Mouse (Mus musculus) kidney, postnatal 0 days (tissue): ENCODE measurements around the gene Dbndd2. TPM values are rescaled to one million over a fixed set of nuclear protein-coding genes. Genes with fewer than 3 reads are reported as not detected.
A peak's percentile ranks its signal among the peaks of the same experiment; 100 is the strongest.

Experiments
- ATAC-seq: fragments of 200-750 bp; cut with Nextera tagmentation; replicated peaks from 2 replicates; pipeline ENCODE4 v1.8.0; 2017; ENCODE audit warnings: low read depth, moderate number of reproducible peaks, moderate TSS enrichment, moderate library complexity; ENCODE audit not compliant: low FRiP score
- DNase-seq: peaks from one replicate; pipeline ENCODE4 v3.0.0-alpha.2; 2016; ENCODE audit warnings: low spot score
- H3K27ac ChIP-seq: fragments of 300-500 bp; sonication (generic); 2 replicates; pipeline ENCODE4 v1.5.1; 2014; ENCODE audit warnings: mild to moderate bottlenecking
- H3K27me3 ChIP-seq: fragments of 300-500 bp; sonication (generic); 2 replicates; pipeline ENCODE4 v1.6.1; 2014; ENCODE audit warnings: low read length, mixed read lengths; ENCODE audit not compliant: insufficient read depth
- H3K36me3 ChIP-seq: fragments of 300-500 bp; sonication (generic); 2 replicates; pipeline ENCODE4 v1.6.1; 2014; ENCODE audit warnings: low read length, mixed read lengths; ENCODE audit not compliant: insufficient read depth
- H3K4me1 ChIP-seq: fragments of 300-500 bp; sonication (generic); replicated peaks from 2 replicates; pipeline ENCODE4 v1.6.1; 2014; ENCODE audit warnings: antibody characterized with exemption, low read length, mixed read lengths; ENCODE audit not compliant: insufficient read depth
- H3K4me2 ChIP-seq: fragments of 300-500 bp; sonication (generic); 2 replicates; pipeline ENCODE4 v1.6.1; 2014; ENCODE audit warnings: mild to moderate bottlenecking, low read length, moderate library complexity, mixed read lengths
- H3K4me3 ChIP-seq: fragments of 300-500 bp; sonication (generic); replicated peaks from 2 replicates; pipeline ENCODE4 v1.5.1; 2014; ENCODE audit warnings: low read depth, low read length
- H3K9ac ChIP-seq: fragments of 300-500 bp; sonication (generic); 2 replicates; pipeline ENCODE4 v1.6.1; 2014; ENCODE audit warnings: low read depth, low read length
- H3K9me3 ChIP-seq: fragments of 300-500 bp; sonication (generic); replicated peaks from 2 replicates; pipeline ENCODE4 v1.6.1; 2016; ENCODE audit warnings: low read length, inconsistent platforms, mixed read lengths
- CTCF ChIP-seq: IDR thresholded peaks from 2 replicates; pipeline ENCODE4 v1.5.1; 2016; ENCODE audit warnings: antibody characterized with exemption, low read depth, mild to moderate bottlenecking, moderate library complexity
- WGBS: fragments of 180-500 bp; shearing (Covaris S2); extraction: QIAGEN DNeasy Blood & Tissue Kit; methylation state at CpG from one replicate; pipeline ENCODE4 v1.1.7; 2014; 5-methylcytosine and 5-hydroxymethylcytosine counted together
- polyA plus RNA-seq: library from polyadenylated mRNA; unstranded; fragments of >200 nt; fragmentation: Nextera tagmentation; extraction: Ambion mirVana; gene quantifications from 2 replicates; pipeline ENCODE4 v1.2.1, GENCODE M21; 2015

The Dbndd2 gene
- polyA plus RNA-seq, 1 experiment from 2014 or later, result 23.3 TPM

DNA sequence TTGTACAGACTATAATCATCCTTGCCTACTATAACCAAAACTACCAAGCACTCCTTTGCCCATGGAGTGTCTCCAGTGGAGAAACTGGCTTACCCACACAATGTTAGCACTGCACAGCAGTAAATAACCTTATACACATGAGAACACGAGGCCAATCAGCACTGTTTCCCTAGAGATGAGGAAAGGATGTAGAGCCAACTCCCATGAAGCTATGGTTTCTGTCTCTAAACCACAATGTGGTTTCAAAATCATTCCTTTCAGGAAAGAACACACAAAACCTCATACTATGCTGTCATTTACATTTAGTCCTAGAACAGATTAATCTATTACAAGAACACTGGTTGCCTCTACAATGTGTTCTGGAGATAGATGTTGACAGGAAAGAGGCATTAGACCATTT lies 10.4 kb downstream of the Dbndd2 start:
- no peaks in the 10 kb centered on the region for H3K9me3 ChIP-seq
- no peak overlapping the region for H3K4me3 ChIP-seq
- no peaks in the 10 kb centered on the region for H3K27me3 ChIP-seq
- no peak overlapping the region for H3K9ac ChIP-seq
- peaks cover 6% of the 10 kb centered on the region for H3K4me1 ChIP-seq
- ATAC-seq (no peak), DNase-seq (no peak)
- no peak overlapping the region for H3K27ac ChIP-seq
- peaks cover 15% of the 10 kb centered on the region; the same call in 1 of the 2 replicates for H3K36me3 ChIP-seq
- 62% methylated on average over 1 of the region's 1 CpGs for WGBS
- no peak for TF ChIP-seq CTCF
- H3K4me2 ChIP-seq, result peak overlapping the region; percentile 98; the same call in 1 of the 2 replicates

DNA sequence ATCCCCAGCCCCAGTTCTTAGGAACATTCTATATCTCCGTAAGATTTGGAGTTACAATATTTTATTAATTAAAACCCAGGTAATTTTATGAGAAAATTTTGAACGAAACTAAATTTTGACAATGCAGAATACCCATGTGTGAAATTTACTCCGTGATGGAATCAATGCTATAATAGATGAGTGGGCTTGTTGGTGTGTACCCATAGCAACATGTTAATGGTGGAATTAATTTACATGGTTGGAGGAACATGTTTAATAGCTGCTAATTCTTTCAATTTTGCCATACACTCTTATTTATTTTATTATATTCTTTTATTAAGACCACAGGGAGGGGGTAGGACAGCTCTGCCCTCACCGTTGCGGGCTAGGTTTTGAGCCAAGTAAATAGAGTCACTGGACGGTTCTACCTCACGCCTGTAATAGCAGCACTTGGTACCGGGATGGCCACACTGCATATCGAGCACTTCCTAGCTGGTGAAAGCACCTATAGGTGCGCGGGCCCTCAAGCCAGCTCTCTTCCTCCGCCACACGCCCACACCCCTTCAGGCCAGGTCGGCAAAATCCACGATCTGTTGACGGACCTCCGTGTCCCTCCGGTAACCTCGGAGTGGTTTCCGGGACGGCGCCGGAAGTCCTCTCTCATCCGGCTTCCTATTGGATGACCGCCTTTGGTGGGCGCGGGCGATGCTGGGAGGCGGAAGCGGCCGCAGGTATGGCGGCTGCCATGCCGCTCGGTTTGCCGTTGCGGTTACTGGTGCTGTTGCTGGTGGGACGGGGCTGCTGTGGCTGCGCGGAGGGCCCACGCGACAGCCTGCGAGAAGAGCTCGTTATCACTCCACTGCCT lies 11.2 kb downstream of the Dbndd2 start, which contains the start of gene Pigt:
Pigt (plus strand) TSS at position 674 of the 844 bp plus-strand sequence.
- TF ChIP-seq CTCF, result no peak
- no peaks in the 10 kb centered on the region for H3K9me3 ChIP-seq
- peaks cover 20% of the 10 kb centered on the region for H3K36me3 ChIP-seq
- peak within 1 kb of the TSS; percentile 58; the same call in 1 of the 2 replicates for H3K27ac ChIP-seq
- WGBS, result 4% methylated on average over 43 of the region's 43 CpGs
- peaks cover 6% of the 10 kb centered on the region for H3K4me1 ChIP-seq
- H3K4me3 ChIP-seq, result peak within 1 kb of the TSS; percentile 62
- no peaks in the 10 kb centered on the region for H3K27me3 ChIP-seq
- DNase-seq, result peak; percentile 89
- H3K4me2 ChIP-seq, result peak within 1 kb of the TSS; percentile 98
- H3K9ac ChIP-seq, result peak within 1 kb of the TSS; percentile 67
- peak; percentile 91 for ATAC-seq

DNA sequence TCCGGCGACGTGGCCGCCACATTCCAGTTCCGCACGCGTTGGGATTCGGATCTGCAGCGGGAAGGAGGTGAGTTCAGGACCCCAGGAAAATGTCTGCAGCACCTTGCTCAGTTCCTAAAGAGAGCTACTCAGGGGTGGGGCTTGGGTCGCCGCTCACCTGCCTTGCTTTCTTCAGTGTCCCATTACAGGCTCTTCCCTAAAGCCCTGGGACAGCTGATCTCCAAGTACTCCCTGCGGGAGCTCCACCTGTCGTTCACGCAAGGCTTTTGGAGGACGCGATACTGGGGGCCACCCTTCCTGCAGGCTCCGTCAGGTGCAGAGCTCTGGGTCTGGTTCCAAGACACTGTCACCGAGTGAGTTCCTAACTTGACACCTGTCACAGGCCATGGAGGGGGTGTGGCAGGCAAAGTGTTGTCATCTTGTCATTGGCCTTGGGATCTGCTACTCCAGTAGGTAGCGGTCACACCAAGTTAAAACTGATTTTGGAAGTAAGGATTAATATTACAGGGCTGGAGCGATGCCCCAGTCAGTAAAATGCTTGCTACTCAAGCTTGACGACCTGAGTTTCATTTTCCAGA lies 11.9 kb downstream of the Dbndd2 start:
- Histone ChIP-seq H3K36me3 (peaks cover 27% of the 10 kb centered on the region), H3K4me1 (peaks cover 6% of the 10 kb centered on the region), H3K27me3 (no peaks in the 10 kb centered on the region), H3K4me3 (peak overlapping the region; percentile 62), H3K9me3 (no peaks in the 10 kb centered on the region), H3K9ac (peak overlapping the region; percentile 67), H3K27ac (peak overlapping the region; percentile 58; the same call in 1 of the 2 replicates), H3K4me2 (peak overlapping the region; percentile 98)
- no peak for TF ChIP-seq CTCF
- 0 out of 2 replicates have a peak, but pooled peaks have one; percentile 16 for ATAC-seq
- DNase-seq, result no peak
- 4% methylated on average over 21 of the region's 21 CpGs for WGBS

DNA sequence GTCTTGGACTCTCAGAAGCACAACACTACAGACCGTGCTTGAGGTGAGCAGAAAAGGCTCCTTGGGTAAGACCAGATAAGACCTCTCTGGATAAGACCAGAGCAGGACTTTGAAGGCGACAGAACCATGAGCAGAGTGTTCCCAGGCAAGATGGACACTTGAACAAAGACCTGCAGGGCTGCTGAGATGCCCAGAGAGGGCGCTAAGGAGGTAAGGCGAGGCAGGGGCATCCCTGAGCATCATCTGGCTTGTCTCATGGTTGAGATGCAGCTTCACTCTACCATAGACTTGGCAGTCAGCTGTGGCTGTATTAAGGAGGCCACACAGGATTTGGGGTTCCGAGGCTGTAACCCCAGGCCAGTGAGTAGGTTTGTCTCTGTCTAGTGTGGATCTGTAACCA lies 13.4 kb downstream of the Dbndd2 start:
- no peak overlapping the region for H3K27ac ChIP-seq
- peaks cover 6% of the 10 kb centered on the region for H3K4me1 ChIP-seq
- no peaks in the 10 kb centered on the region for H3K27me3 ChIP-seq
- peaks cover 42% of the 10 kb centered on the region for H3K36me3 ChIP-seq
- DNase-seq, result no peak
- 73% methylated on average over 5 of the region's 5 CpGs for WGBS
- no peak overlapping the region for H3K4me2 ChIP-seq
- no peak for ATAC-seq
- no peaks in the 10 kb centered on the region for H3K9me3 ChIP-seq
- TF ChIP-seq CTCF, result peak; percentile 5; the same call in 1 of the 2 replicates
- no peak overlapping the region for H3K9ac ChIP-seq
- no peak overlapping the region for H3K4me3 ChIP-seq

DNA sequence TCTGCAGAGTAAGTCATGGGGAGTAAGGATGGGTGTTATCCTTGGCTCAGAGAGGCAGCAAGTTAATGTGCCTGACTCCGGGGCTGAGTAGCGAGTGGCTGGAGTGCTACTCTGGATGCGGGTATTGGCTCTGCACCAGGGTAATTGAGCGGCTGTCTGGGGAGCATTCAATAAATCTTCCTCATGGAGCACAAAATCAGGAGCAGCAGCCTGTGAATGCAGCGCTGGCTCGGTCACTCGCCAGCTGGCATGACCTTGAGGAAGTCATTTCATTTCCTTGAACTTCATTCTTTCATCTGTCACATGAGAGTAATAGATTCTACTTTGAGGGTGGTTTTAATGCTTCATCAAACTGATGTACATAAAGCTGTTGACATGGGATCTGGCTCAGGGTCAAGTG lies 14.6 kb downstream of the Dbndd2 start:
- Histone ChIP-seq H3K9me3 (no peaks in the 10 kb centered on the region), H3K27ac (no peak overlapping the region), H3K4me2 (no peak overlapping the region), H3K9ac (no peak overlapping the region), H3K27me3 (no peaks in the 10 kb centered on the region), H3K4me3 (no peak overlapping the region), H3K36me3 (peaks cover 48% of the 10 kb centered on the region), H3K4me1 (peaks cover 6% of the 10 kb centered on the region)
- no peak for TF ChIP-seq CTCF
- DNase-seq, result no peak
- WGBS, result 46% methylated on average over 7 of the region's 7 CpGs
- ATAC-seq, result no peak

DNA sequence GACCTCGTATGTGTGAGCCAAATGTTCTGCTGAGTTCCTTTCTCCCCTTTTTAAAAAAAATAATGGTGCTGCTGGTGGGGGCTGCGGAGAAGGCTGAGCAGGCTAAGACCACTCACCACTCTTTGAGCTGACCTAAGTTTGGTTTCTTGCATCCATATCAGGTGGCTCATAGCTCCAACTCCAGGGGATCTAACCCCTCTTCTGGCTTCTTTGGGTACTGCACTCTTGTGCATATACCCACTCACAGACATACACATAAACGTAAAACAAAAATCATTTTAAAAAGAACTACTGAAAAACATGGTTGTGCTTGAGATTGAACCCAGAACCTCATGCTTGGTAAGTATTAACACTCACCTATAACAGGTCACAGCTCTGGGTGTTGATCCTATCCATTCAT lies 19.0 kb downstream of the Dbndd2 start:
- WGBS, result 97% methylated on average over 3 of the region's 3 CpGs
- DNase-seq, result no peak
- Histone ChIP-seq H3K27ac (no peak overlapping the region), H3K4me2 (no peak overlapping the region), H3K4me3 (no peak overlapping the region), H3K9ac (no peak overlapping the region), H3K27me3 (no peaks in the 10 kb centered on the region), H3K4me1 (no peaks in the 10 kb centered on the region), H3K9me3 (no peaks in the 10 kb centered on the region), H3K36me3 (peaks cover 50% of the 10 kb centered on the region)
- ATAC-seq, result no peak
- TF ChIP-seq CTCF, result peak; percentile 12; the same call in 1 of the 2 replicates
